Mouse (Mus musculus) hematopoietic stem cell, adult 5-6 weeks (primary cell): ENCODE measurements around the gene Mbip. TPM values are rescaled to one million over a fixed set of nuclear protein-coding genes. Genes with fewer than 3 reads are reported as not detected.

ENCODE experiments used
- ATAC-seq, 2 experiments: fragments of 125-278 bp in 1 of 2; replicated peaks in 1 of 2; 2 replicates each; pipeline ENCODE4 v1.8.0; 2016 to 2017; ENCODE audit warnings: inconsistent platforms in 2 of 2, mild to moderate bottlenecking in 2 of 2, moderate number of reproducible peaks in 2 of 2, low read depth in 1 of 2, moderate TSS enrichment in 1 of 2; ENCODE audit not compliant: low FRiP score in 2 of 2, poor library complexity in 2 of 2, severe bottlenecking in 2 of 2, insufficient read depth in 1 of 2, low TSS enrichment in 1 of 2
- total RNA-seq: library from RNA; stranded (forward); fragments of 172-1452, 232-1000 nt; gene quantifications from 2 replicates; pipeline ENCODE4 v1.2.3, GENCODE M21; 2017

Gene Mbip
- total RNA-seq, result 36.7 and 42.1 TPM in 2 replicates

DNA sequence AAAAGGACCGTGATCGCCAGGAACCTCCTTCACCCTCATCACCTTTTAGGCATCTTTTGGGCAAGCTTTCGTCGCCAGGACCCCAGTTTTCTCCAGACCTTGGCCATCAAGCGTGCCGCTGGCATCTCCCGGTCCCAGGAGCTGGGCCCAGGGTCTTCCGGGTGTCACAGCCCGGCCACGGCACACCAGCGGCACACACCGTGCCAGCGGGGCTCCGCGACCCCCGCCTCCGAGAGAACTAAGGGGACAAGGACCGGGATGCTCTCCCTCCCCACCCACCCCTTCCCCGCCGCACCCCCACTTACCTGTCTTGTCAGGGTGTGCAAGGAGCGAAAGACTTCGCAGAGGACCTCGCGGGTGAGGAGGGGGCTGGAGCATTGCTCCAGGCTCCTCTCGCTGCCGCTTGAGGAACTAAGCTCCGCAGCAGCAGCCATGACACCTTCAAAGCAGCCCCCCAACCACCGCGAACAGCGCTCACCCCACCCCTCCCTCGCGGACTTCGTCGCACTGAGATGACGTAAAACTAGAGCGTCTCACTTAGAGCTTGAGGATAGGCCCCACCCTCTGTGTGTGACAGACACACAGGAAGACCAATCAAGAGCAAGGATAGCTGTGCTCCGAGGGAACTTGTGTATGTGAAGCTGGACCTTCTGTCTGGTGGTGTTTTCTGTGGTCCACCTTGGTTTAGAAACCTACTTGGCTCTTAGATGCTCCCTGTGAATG is at the start of gene Mbip:
Gene Mbip (minus strand): TSS at position 528 of the 723 bp plus-strand sequence.
- ATAC-seq, result peak; percentile 100

DNA sequence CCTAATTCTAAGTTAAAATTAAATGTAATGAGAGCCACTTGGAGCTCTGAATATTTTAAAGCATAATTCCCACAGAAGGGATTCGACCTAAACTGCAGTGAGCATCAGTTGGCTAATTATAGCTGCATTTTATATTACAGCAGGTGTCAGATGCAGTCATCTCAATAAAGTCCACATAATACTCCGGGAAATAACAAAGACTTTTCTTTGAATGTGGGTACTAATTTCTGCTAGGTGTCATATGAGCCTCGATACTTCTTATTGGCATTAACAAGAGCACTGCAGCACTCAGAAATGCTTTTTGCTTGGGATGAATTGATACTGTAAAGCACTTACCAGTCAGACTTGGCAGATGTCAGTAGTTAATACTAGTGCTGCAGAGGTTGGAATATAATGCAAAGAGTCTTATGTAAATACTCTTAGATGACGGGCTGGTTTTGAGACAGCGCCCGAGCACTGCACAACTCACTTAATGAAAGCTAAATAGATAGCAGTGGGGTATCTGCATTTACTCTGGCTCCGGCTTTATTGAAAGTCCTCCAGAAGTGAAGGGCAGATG is 42.0 kb upstream of the Mbip start:
- no peak for ATAC-seq

DNA sequence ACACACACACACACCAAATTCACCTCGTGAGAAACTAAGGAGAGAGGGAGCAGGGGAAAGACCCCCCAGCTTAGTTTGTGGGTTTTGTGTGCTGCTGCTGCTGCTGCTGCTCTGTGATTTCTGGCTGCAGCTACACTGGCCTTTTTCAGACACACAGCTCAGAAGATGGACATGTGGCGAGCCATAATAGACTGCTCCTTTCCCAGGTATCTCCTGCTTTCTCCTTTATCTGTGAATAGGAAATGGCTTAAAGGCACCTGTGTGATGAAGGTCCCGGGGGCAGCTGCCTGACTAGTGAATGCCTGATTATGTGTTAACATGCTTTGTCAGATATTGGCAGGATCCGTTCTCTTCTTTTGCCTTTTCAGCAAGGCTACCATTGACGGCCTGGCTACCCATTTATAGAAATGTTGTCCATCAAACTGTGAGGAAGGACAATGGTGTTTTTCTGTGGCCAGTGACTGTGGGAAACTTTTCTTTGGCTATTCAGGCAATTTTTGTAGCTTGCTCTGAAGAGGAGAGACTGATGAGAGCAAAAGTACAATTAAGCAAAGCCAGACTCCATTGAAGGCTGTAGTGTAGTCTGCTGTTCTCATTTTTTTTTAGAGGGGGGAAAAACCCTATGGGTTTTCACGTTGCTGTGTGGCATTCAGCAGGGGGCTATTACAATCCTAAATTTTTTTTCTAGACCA is 41.4 kb upstream of the Mbip start:
- no peak for ATAC-seq

GRCm38 (mm10) chr12:56344771-56345314 is 851 bp downstream of the Mbip start:
- no peak for ATAC-seq

DNA sequence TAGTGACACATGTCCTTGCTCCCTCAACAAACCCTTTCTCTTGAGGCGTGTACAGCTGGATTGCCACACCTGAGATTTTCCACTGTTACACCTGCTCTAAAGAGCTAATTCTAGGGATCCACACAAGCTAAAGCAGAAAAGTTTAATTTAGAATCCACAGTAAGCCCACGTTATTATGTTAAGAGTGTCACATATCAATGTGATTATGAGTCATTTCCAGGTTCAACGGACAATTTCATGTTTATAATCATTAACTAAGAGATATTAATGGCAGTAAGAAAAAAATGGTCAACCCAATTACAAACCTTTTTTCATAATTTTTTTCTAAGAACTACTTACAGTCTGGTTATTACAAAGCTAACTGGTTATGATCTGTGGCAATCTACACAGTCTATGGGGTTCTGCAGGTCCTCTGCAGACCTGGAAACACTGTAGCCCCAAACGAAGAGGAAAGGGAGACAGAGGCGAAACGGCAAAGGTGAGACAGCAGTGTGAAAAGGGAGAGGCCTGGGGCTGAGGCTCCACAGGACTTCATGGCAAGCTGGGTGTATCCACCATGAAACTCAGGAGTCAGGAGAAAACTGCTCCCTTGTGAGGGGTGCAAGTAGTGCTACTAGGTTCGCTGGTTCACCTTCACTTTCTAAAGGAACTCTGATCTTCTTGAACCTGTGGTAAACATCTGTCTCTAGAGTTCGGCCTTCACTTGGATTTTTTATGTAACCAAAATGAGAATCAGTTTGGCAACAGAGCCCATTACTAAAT is 6.2 kb downstream of the Mbip start:
- no peak for ATAC-seq

GRCm38 (mm10) chr12:56333461-56333860 is 12.2 kb downstream of the Mbip start:
- no peak for ATAC-seq

DNA sequence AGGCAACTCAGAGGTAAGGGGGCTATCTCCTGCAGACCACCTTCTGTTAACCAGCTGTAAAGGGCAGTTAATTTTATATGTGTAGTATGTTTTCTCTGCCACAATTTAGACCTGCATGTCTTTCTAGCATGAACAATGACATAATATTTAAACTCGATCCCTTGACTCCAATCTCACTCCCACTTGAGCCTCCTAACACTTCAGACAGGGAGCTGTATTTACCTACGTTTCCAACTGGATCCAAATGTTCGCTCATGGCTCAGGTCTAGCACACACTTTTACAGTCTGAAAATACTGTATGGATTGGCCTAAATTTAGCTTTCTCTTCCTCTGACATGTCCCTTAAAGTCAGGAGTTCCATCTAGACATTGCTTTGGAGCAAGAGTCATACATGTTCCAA is 13.2 kb downstream of the Mbip start:
- ATAC-seq, result no peak

GRCm38 (mm10) chr12:56327448-56327998 is 18.2 kb downstream of the Mbip start:
- ATAC-seq, result no peak

- ATAC-seq, result no peak
Observed at GRCm38 (mm10) chr12:56325851-56326250, 19.8 kb downstream of the Mbip start.

- ATAC-seq, result no peak
Observed at GRCm38 (mm10) chr12:56318941-56319340, 26.8 kb downstream of the Mbip start.

- ATAC-seq, result no peak
Observed at GRCm38 (mm10) chr12:56318059-56318458, 27.6 kb downstream of the Mbip start.

GRCm38 (mm10) chr12:56305758-56306157 is 39.9 kb downstream of the Mbip start:
- no peak for ATAC-seq

- ATAC-seq, result no peak
Observed at GRCm38 (mm10) chr12:56302321-56303017, 43.2 kb downstream of the Mbip start.

GRCm38 (mm10) chr12:56301487-56302293 is 44.0 kb downstream of the Mbip start:
- ATAC-seq, result peak; percentile 49 to 58; a peak in 3 of 4 replicates

DNA sequence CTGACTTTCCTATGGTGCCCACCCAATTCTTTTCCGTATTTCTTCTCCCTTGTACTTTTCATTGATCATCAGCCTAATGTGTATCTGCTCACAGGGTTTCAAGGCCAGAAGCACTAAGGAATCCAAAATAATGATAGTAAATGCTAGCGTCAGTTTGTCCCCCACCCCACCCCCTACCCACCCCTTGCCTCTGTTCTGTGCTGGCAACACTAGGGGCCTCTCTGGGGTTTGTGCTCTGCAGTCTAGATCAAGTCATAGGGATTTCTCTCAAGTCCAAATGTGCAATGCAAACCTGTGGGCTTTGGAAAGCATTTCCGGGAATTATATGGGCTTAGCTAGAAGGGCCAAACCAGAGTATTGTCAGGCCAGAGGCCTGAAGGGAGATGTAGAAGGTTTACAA is 46.1 kb downstream of the Mbip start:
- ATAC-seq, result no peak

DNA sequence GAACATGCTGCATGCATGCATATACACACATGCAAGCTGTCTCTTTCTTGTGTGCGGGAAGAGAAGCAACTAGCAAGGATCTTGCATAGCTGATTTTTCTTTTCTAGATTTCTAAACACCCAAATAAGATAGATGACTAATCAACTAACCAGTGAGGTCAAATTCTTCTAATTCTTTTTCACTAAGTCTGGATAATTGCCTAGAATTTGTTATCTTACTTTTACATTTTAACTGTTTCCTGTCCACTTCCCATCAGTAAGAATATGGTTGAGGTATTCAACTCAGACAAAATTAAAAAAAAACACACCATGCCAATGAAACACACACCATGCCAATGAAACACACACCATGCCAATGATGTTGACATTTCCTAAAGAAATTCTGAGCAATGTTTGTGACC is 46.8 kb downstream of the Mbip start:
- ATAC-seq, result no peak
